Mouse (Mus musculus) cerebellum, adult (tissue): Measurements from ENCODE around the gene Miga2.
A peak's percentile ranks its signal among the peaks of the same experiment; 100 is the strongest.
"Not testable (repeated sequence)": the region's sequence is repeated elsewhere in the genome, so short reads cannot be mapped to it uniquely, and the experiment has no call there.

Experiments used
- ATAC-seq: cut with Nextera tagmentation; 2 replicates; pipeline ENCODE4 v1.9.2; 2017; ENCODE audit warnings: mild to moderate bottlenecking, moderate library complexity, mixed read lengths; ENCODE audit not compliant: insufficient number of reproducible peaks, low FRiP score, low TSS enrichment

The Miga2 gene

GRCm38 (mm10) chr2:30415936-30416648 lies 52.1 kb downstream of the Miga2 start, which contains the start of gene Ptpa:
Gene Ptpa, plus strand, starts transcription at chr2:30416039.
- peak; percentile 70 for ATAC-seq

GRCm38 (mm10) chr2:30416649-30416965 lies 52.6 kb downstream of the Miga2 start:
- no peak for ATAC-seq

- ATAC-seq, result not testable (repeated sequence)
Observed at GRCm38 (mm10) chr2:30417154-30417553, 53.1 kb downstream of the Miga2 start.

GRCm38 (mm10) chr2:30417595-30418165 lies 53.6 kb downstream of the Miga2 start:
- no peak for ATAC-seq

- ATAC-seq, result no peak
Observed at GRCm38 (mm10) chr2:30418259-30418658, 54.2 kb downstream of the Miga2 start.

GRCm38 (mm10) chr2:30419112-30419511 lies 55.1 kb downstream of the Miga2 start:
- no peak for ATAC-seq

- no peak for ATAC-seq
Observed at GRCm38 (mm10) chr2:30421432-30421831, 57.4 kb downstream of the Miga2 start.

GRCm38 (mm10) chr2:30429156-30429555 lies 65.1 kb downstream of the Miga2 start:
- ATAC-seq, result no peak; the same call in 1 of the 2 replicates
